Mouse (Mus musculus) kidney, postnatal 0 days (tissue): ENCODE measurements around the gene Bcor. TPM values are rescaled to one million over a fixed set of nuclear protein-coding genes. Genes with fewer than 3 reads are reported as not detected.
A peak's percentile ranks its signal among the peaks of the same experiment; 100 is the strongest.

Source experiments
- ATAC-seq: fragments of 200-750 bp; cut with Nextera tagmentation; replicated peaks from 2 replicates; pipeline ENCODE4 v1.8.0; 2017; ENCODE audit warnings: low read depth, moderate number of reproducible peaks, moderate TSS enrichment, moderate library complexity; ENCODE audit not compliant: low FRiP score
- DNase-seq: peaks from one replicate; pipeline ENCODE4 v3.0.0-alpha.2; 2016; ENCODE audit warnings: low spot score
- H3K27ac ChIP-seq: fragments of 300-500 bp; sonication (generic); 2 replicates; pipeline ENCODE4 v1.5.1; 2014; ENCODE audit warnings: mild to moderate bottlenecking
- H3K27me3 ChIP-seq: fragments of 300-500 bp; sonication (generic); 2 replicates; pipeline ENCODE4 v1.6.1; 2014; ENCODE audit warnings: low read length, mixed read lengths; ENCODE audit not compliant: insufficient read depth
- H3K36me3 ChIP-seq: fragments of 300-500 bp; sonication (generic); 2 replicates; pipeline ENCODE4 v1.6.1; 2014; ENCODE audit warnings: low read length, mixed read lengths; ENCODE audit not compliant: insufficient read depth
- H3K4me1 ChIP-seq: fragments of 300-500 bp; sonication (generic); replicated peaks from 2 replicates; pipeline ENCODE4 v1.6.1; 2014; ENCODE audit warnings: antibody characterized with exemption, low read length, mixed read lengths; ENCODE audit not compliant: insufficient read depth
- H3K4me2 ChIP-seq: fragments of 300-500 bp; sonication (generic); 2 replicates; pipeline ENCODE4 v1.6.1; 2014; ENCODE audit warnings: mild to moderate bottlenecking, low read length, moderate library complexity, mixed read lengths
- H3K4me3 ChIP-seq: fragments of 300-500 bp; sonication (generic); replicated peaks from 2 replicates; pipeline ENCODE4 v1.5.1; 2014; ENCODE audit warnings: low read depth, low read length
- H3K9ac ChIP-seq: fragments of 300-500 bp; sonication (generic); 2 replicates; pipeline ENCODE4 v1.6.1; 2014; ENCODE audit warnings: low read depth, low read length
- H3K9me3 ChIP-seq: fragments of 300-500 bp; sonication (generic); replicated peaks from 2 replicates; pipeline ENCODE4 v1.6.1; 2016; ENCODE audit warnings: low read length, inconsistent platforms, mixed read lengths
- CTCF ChIP-seq: IDR thresholded peaks from 2 replicates; pipeline ENCODE4 v1.5.1; 2016; ENCODE audit warnings: antibody characterized with exemption, low read depth, mild to moderate bottlenecking, moderate library complexity
- whole genome bisulfite sequencing: fragments of 180-500 bp; shearing (Covaris S2); extraction: QIAGEN DNeasy Blood & Tissue Kit; methylation state at CpG from one replicate; pipeline ENCODE4 v1.1.7; 2014; 5-methylcytosine and 5-hydroxymethylcytosine counted together
- polyA plus RNA-seq: library from polyadenylated mRNA; unstranded; fragments of >200 nt; fragmentation: Nextera tagmentation; extraction: Ambion mirVana; gene quantifications from 2 replicates; pipeline ENCODE4 v1.2.1, GENCODE M21; 2015

Bcor gene
- polyA plus RNA-seq: 12.2 and 12.8 TPM in 2 replicates

DNA sequence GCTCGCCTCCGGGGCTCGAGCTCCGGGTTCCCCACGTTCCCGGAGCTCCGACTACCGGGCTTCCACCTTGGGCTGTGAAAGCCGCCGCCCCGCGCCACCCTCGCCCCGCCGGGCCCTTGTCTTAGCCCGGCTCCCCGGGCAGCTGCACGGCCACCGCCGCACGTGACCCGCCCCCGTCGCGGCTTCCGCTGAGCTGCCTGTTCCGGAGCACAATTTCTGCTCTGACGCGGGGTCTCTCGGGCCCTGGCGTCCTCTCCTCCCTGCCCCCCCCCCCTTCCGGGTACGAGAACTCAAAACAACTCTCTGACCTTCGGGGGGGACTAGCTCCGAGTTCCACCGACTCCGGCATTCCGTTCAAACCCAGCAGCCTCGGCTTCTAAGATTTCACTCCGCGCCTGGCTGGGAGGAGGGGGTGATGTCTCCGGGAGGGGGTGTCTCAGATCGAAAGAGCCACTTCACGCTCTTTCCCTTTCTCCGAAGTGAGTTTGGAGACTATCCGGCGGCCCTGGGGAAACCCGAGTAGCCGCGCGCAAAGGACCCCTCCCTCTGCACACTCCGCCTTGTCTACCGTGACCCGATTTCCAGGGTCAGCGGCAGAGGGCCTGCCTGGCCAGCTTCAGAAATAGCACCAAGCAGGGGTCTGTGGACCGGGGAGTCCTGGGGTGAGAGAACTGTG lies at the start of gene Bcor:
Gene Bcor (minus strand): TSS at position 375 of the 676 bp plus-strand sequence.
- Histone ChIP-seq H3K27me3 (no peaks in the 10 kb centered on the region), H3K27ac (peak within 1 kb of the TSS; percentile 92), H3K4me1 (0 out of 2 replicates have a peak, but pooled peaks cover 5% of the 10 kb centered on the region), H3K4me3 (peak within 1 kb of the TSS; percentile 39), H3K36me3 (no peaks in the 10 kb centered on the region), H3K4me2 (peak within 1 kb of the TSS; percentile 69), H3K9ac (peak within 1 kb of the TSS; percentile 67), H3K9me3 (no peaks in the 10 kb centered on the region)
- 7% methylated on average over 52 of the region's 56 CpGs for WGBS
- ATAC-seq (peak; percentile 49), DNase-seq (peak; percentile 84)
- TF ChIP-seq CTCF: no peak

DNA sequence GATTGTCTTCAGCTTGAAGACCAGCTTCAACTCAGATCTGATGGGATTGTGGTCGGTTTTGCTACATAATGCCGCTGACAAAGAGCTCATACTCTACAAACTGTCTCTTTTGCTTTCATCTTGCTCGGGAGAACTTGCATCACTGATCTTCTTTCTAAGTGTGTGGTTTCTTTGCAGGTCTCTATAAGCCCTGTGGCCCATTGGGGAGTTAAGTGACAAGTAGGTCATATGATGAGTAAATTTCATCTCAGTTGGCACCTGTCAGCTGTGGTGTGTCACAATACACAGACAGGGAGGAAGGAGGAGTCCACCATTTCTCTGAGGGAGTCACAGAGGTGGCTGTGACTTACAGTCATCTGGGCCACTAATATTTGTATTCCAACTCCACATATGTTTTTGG lies 42.8 kb upstream of the Bcor start:
- H3K27me3 ChIP-seq: no peaks in the 10 kb centered on the region
- ATAC-seq: no peak
- WGBS: 85% methylated on average over 3 of the region's 3 CpGs

DNA sequence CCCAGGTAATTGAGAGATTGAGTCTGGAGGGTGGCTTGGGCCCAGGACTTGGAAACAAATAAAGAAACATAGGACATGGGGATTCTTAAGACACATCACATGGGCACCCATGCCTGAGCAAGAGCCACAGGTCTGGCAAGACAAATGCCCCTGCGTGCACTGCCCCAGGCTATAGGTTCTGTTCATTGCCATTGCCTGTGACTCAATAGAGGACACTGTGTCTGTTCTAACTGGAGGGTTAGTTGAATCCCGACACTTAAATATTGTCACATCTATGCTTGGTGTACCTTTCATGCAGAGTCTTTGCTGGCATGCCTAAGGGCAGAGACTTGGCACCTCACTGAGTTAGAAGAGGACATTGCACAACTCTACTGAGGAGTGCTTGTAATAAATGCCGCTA lies 41.0 kb upstream of the Bcor start:
- Histone ChIP-seq H3K4me3 (no peak overlapping the region), H3K27ac (no peak overlapping the region), H3K9ac (no peak overlapping the region), H3K4me2 (no peak overlapping the region), H3K4me1 (no peaks in the 10 kb centered on the region), H3K9me3 (no peaks in the 10 kb centered on the region), H3K27me3 (no peaks in the 10 kb centered on the region), H3K36me3 (no peaks in the 10 kb centered on the region)
- DNase-seq (no peak), ATAC-seq (no peak)
- WGBS: 89% methylated on average over 3 of the region's 3 CpGs
- no peak for TF ChIP-seq CTCF

More for the DNA sequence above, 42.8 kb upstream of the Bcor start:
- Histone ChIP-seq H3K4me3 (no peak overlapping the region), H3K9ac (no peak overlapping the region), H3K4me2 (no peak overlapping the region), H3K4me1 (no peaks in the 10 kb centered on the region), H3K36me3 (no peaks in the 10 kb centered on the region), H3K27ac (no peak overlapping the region), H3K9me3 (no peaks in the 10 kb centered on the region)
- TF ChIP-seq CTCF: no peak
- DNase-seq: no peak

DNA sequence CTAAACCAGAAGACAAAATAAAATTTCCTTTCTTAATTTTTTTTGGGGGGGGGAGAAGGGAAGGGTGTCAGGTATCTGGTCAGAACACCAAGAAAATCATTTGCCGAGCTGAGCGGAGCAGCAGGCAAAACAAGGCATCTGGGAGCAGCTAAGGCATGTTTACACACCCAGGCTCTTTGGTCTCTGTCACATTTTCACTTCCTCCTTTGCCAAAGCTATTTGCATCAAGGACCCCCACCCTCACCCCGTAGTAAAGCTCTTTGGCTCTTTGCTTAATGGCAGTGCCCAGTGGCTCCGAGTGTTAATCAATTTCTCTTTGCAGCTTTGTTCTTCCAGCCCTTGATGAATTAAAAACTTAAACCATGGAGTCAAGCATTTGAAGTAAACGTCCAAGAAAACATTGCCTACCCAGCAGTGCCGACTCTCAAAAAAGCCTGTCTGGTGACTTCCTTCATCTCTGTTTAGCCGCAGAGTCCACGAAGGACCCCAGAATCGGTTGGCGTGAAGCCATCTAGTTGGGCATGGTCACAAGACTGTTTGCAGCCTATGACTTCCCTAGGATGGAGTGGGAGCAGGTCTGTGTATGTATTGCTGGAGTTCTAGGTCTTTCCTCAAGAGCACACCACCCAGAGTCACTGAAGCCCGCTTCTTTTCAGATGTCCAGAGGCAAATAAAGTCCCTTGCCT lies 35.2 kb upstream of the Bcor start:
- Histone ChIP-seq H3K4me2 (no peak overlapping the region), H3K27me3 (no peaks in the 10 kb centered on the region), H3K4me3 (no peak overlapping the region), H3K9me3 (no peaks in the 10 kb centered on the region), H3K4me1 (no peaks in the 10 kb centered on the region), H3K36me3 (no peaks in the 10 kb centered on the region), H3K9ac (no peak overlapping the region), H3K27ac (no peak overlapping the region)
- WGBS: 61% methylated on average over 11 of the region's 11 CpGs
- DNase-seq (no peak), ATAC-seq (no peak)
- no peak for TF ChIP-seq CTCF

DNA sequence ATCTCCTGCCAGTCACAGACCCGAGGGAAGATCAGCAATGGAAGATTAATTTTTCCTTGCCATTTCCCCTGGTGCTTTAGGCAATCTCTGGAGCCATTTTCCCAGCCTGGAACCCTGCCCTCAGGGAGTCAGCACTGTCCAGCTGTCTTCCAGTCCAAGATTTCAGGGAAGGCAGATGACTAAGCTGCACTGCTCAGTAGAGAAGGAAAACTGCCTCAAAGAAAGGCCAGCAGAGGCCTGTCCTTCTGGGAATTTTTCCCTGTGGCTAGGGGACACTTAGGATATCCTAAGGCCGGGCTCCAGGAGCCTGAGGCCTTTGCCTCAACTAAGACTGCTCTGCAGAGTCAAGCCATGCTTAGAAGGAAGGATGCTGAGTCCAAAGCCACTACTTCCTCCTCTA lies 32.2 kb upstream of the Bcor start:
- Histone ChIP-seq H3K4me1 (no peaks in the 10 kb centered on the region), H3K27me3 (no peaks in the 10 kb centered on the region), H3K9me3 (no peaks in the 10 kb centered on the region), H3K36me3 (no peaks in the 10 kb centered on the region), H3K9ac (no peak overlapping the region), H3K4me2 (no peak overlapping the region), H3K4me3 (no peak overlapping the region), H3K27ac (no peak overlapping the region)
- no peak for TF ChIP-seq CTCF
- ATAC-seq (no peak), DNase-seq (no peak)
- 79% methylated on average over 2 of the region's 2 CpGs for WGBS

DNA sequence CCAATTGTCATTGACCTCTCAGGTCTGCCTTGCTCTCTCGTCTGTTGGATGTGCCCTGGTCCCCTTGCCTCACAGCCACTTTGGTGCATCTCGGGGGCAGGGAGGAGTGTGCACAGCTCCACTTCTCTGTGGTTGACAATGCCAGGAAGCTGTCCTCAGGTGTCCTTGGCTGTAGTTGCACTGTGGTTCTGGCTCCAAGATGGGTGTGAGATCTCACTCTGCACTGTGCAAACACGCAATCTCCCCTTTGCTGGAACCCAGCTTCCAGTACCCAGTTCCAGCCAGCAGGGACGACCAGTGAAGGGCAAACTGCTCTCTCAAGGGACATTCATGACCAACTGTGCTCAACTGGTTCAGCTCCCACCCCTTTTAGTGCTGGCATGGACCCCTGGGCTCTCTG lies 29.4 kb upstream of the Bcor start:
- ATAC-seq: no peak
- no peak for TF ChIP-seq CTCF
- 74% methylated on average over 4 of the region's 4 CpGs for WGBS

More for the DNA sequence above, 29.4 kb upstream of the Bcor start:
- Histone ChIP-seq H3K9ac (no peak overlapping the region), H3K4me2 (no peak overlapping the region), H3K9me3 (no peaks in the 10 kb centered on the region), H3K27me3 (no peaks in the 10 kb centered on the region), H3K4me1 (no peaks in the 10 kb centered on the region), H3K27ac (no peak overlapping the region), H3K4me3 (no peak overlapping the region), H3K36me3 (no peaks in the 10 kb centered on the region)
- DNase-seq: no peak
